Mouse (Mus musculus) spleen, adult 2 months (tissue): Measurements from ENCODE around the gene Sorbs1. TPM values are rescaled to one million over a fixed set of nuclear protein-coding genes. Genes with fewer than 3 reads are reported as not detected.

ENCODE experiments used
- DNase-seq, 2 experiments: peaks; one replicate each; pipeline versions ENCODE4 v3.0.0 to v3.0.0-alpha.2; 2012 to 2021; ENCODE audit warnings: low spot score in 2 of 2, low read depth in 1 of 2
- H3K27ac ChIP-seq: fragments of 200-500 bp; 2 replicates; pipeline ENCODE4 v1.5.1; 2012; ENCODE audit warnings: low read length, inconsistent platforms; ENCODE audit not compliant: insufficient read depth
- H3K27me3 ChIP-seq: fragments of 200-500 bp; 2 replicates; pipeline ENCODE4 v1.6.1; 2012; ENCODE audit warnings: mild to moderate bottlenecking, moderate library complexity, low read length, inconsistent platforms; ENCODE audit not compliant: control insufficient read depth, insufficient read depth
- H3K36me3 ChIP-seq: fragments of 200-500 bp; 2 replicates; pipeline ENCODE4 v1.6.1; 2012; ENCODE audit warnings: mild to moderate bottlenecking, low read length, inconsistent platforms; ENCODE audit not compliant: control insufficient read depth, insufficient read depth
- H3K4me1 ChIP-seq: fragments of 200-500 bp; 2 replicates; pipeline ENCODE4 v1.6.1; 2011; ENCODE audit warnings: inconsistent platforms; ENCODE audit not compliant: control insufficient read depth, insufficient read depth, insufficient read length
- H3K4me3 ChIP-seq: fragments of 200-500 bp; 2 replicates; pipeline ENCODE4 v1.5.1; 2011; ENCODE audit warnings: mild to moderate bottlenecking, inconsistent platforms; ENCODE audit not compliant: insufficient read depth, insufficient read length; ENCODE audit errors: extremely low read depth
- CTCF ChIP-seq: fragments of 200-500 bp; IDR thresholded peaks from 2 replicates; pipeline ENCODE4 v1.5.1; 2011; ENCODE audit warnings: mild to moderate bottlenecking, inconsistent platforms; ENCODE audit not compliant: insufficient read depth, insufficient read length, insufficient replicate concordance; ENCODE audit errors: extremely low read depth
- POLR2A ChIP-seq: fragments of 200-500 bp; IDR thresholded peaks from 2 replicates; pipeline ENCODE4 v1.6.1; 2011; ENCODE audit warnings: low read depth, low read length, inconsistent platforms
- WGBS: fragments of 180-500 bp; shearing (Covaris S2); methylation state at CpG from one replicate; pipeline ENCODE4 v1.1.7; 2018; 5-methylcytosine and 5-hydroxymethylcytosine counted together
- polyA plus RNA-seq: library from polyadenylated mRNA; depleted of rRNA; stranded (reverse); fragments of >200 nt; gene quantifications from 2 replicates; pipeline ENCODE4 v1.2.3, GENCODE M21; 2012

Sorbs1 gene
- polyA plus RNA-seq, 1 experiment, result 6.4 TPM

- H3K36me3 ChIP-seq, result no peaks in the 10 kb centered on the region
- no peak for DNase-seq
- 91% methylated on average over 1 of the region's 1 CpGs for WGBS
- no peak overlapping the region for H3K4me3 ChIP-seq
- no peak for TF ChIP-seq POLR2A
- TF ChIP-seq CTCF, result no peak
- no peaks in the 10 kb centered on the region for H3K4me1 ChIP-seq
- no peaks in the 10 kb centered on the region for H3K27me3 ChIP-seq
- no peak overlapping the region for H3K27ac ChIP-seq
Measured at GRCm38 (mm10) chr19:40294231-40294630, 219.3 kb downstream of the Sorbs1 start.

- TF ChIP-seq POLR2A (no peak), CTCF (no peak)
- Histone ChIP-seq H3K36me3 (no peaks in the 10 kb centered on the region), H3K27me3 (no peaks in the 10 kb centered on the region), H3K4me3 (no peak overlapping the region), H3K27ac (no peak overlapping the region), H3K4me1 (no peaks in the 10 kb centered on the region)
- no peak for DNase-seq
- 97% methylated on average over 6 of the region's 6 CpGs for WGBS
Measured at GRCm38 (mm10) chr19:40293791-40294190, 219.8 kb downstream of the Sorbs1 start.

GRCm38 (mm10) chr19:40290099-40290724, 223.4 kb downstream of the Sorbs1 start:
- no peak overlapping the region for H3K4me3 ChIP-seq
- TF ChIP-seq POLR2A (no peak), CTCF (no peak)
- no peak for DNase-seq
- H3K36me3 ChIP-seq, result no peaks in the 10 kb centered on the region
- H3K4me1 ChIP-seq, result no peaks in the 10 kb centered on the region
- WGBS, result 90% methylated on average over 6 of the region's 6 CpGs
- no peak overlapping the region for H3K27ac ChIP-seq
- H3K27me3 ChIP-seq, result no peaks in the 10 kb centered on the region

- Histone ChIP-seq H3K27me3 (no peaks in the 10 kb centered on the region), H3K4me3 (no peak overlapping the region), H3K27ac (no peak overlapping the region), H3K4me1 (no peaks in the 10 kb centered on the region), H3K36me3 (no peaks in the 10 kb centered on the region)
- 93% methylated on average over 9 of the region's 9 CpGs for WGBS
- DNase-seq, result no peak
- no peak for TF ChIP-seq POLR2A
- no peak for TF ChIP-seq CTCF
Measured at GRCm38 (mm10) chr19:40288415-40288814, 225.2 kb downstream of the Sorbs1 start.

GRCm38 (mm10) chr19:40284704-40285103, 228.9 kb downstream of the Sorbs1 start:
- H3K27ac ChIP-seq, result no peak overlapping the region
- no peak for TF ChIP-seq POLR2A
- WGBS, result 94% methylated on average over 2 of the region's 2 CpGs

GRCm38 (mm10) chr19:40283415-40283814, 230.2 kb downstream of the Sorbs1 start:
- no peaks in the 10 kb centered on the region for H3K36me3 ChIP-seq
- WGBS, result 69% methylated on average over 2 of the region's 2 CpGs
- no peak overlapping the region for H3K4me3 ChIP-seq
- TF ChIP-seq CTCF (no peak), POLR2A (no peak)
- no peak for DNase-seq
- H3K27ac ChIP-seq, result no peak overlapping the region
- H3K27me3 ChIP-seq, result no peaks in the 10 kb centered on the region
- H3K4me1 ChIP-seq, result no peaks in the 10 kb centered on the region

More at GRCm38 (mm10) chr19:40284704-40285103, 228.9 kb downstream of the Sorbs1 start:
- Histone ChIP-seq H3K4me3 (no peak overlapping the region), H3K27me3 (no peaks in the 10 kb centered on the region), H3K36me3 (no peaks in the 10 kb centered on the region), H3K4me1 (no peaks in the 10 kb centered on the region)
- no peak for DNase-seq

- DNase-seq, result no peak
- 79% methylated on average over 8 of the region's 8 CpGs for WGBS
- H3K27me3 ChIP-seq, result no peaks in the 10 kb centered on the region
- no peak for TF ChIP-seq CTCF
- no peak for TF ChIP-seq POLR2A
- H3K4me1 ChIP-seq, result no peaks in the 10 kb centered on the region
- no peaks in the 10 kb centered on the region for H3K36me3 ChIP-seq
- H3K27ac ChIP-seq, result no peak overlapping the region
- no peak overlapping the region for H3K4me3 ChIP-seq
Measured at GRCm38 (mm10) chr19:40278372-40279023, 235.1 kb downstream of the Sorbs1 start.
